In genomic region chr10:77552162-77552561, GRCm38 (mm10) we compare ENCODE assay signal across 30 mouse cellular contexts. TPM values are rescaled to one million over a fixed set of nuclear protein-coding genes. Genes with fewer than 3 reads are reported as not detected.
"Had no signal": no experiment of that assay in that cellular context is flagged by ENCODE, and none has a peak within 500 bp of the region (broad histone marks: within the 10 kb centered on the region; RNA-seq: fewer than 3 reads in every experiment).

No protein-coding gene starts in this region.

- H3K9me3 ChIP-seq: heart, embryonic 13.5 days; heart, embryonic 15.5 days; hindbrain, embryonic 13.5 days; hindbrain, embryonic 15.5 days; limb, embryonic 13.5 days; limb, embryonic 15.5 days; liver, embryonic 12.5 days had no signal

- H3K27me3 ChIP-seq: heart, embryonic 13.5 days; heart, embryonic 15.5 days; hindbrain, embryonic 13.5 days; hindbrain, embryonic 15.5 days; limb, embryonic 13.5 days; limb, embryonic 15.5 days; liver, embryonic 12.5 days had no signal

- ATAC-seq: forebrain, postnatal 0 days; hindbrain, postnatal 0 days; intestine, embryonic 16.5 days; liver, embryonic 12.5 days had no signal

- H3K36me3 ChIP-seq: heart, embryonic 13.5 days; heart, embryonic 15.5 days; hindbrain, embryonic 13.5 days; hindbrain, embryonic 15.5 days; limb, embryonic 13.5 days; limb, embryonic 15.5 days had no signal

- H3K27ac ChIP-seq: heart, adult 2 months; heart, embryonic 13.5 days; heart, embryonic 15.5 days; hindbrain, embryonic 13.5 days; hindbrain, embryonic 15.5 days; hindbrain, postnatal 0 days; kidney, postnatal 0 days; limb, embryonic 13.5 days; limb, embryonic 15.5 days; liver, embryonic 12.5 days; liver, embryonic 14.5 days had no signal

- H3K4me2 ChIP-seq: heart, embryonic 11.5 days; heart, embryonic 13.5 days; heart, embryonic 15.5 days; hindbrain, embryonic 13.5 days; hindbrain, embryonic 15.5 days; limb, embryonic 13.5 days; limb, embryonic 15.5 days; liver, embryonic 12.5 days had no signal

- H3K4me1 ChIP-seq: hindbrain, embryonic 13.5 days; hindbrain, embryonic 15.5 days; limb, embryonic 13.5 days; limb, embryonic 15.5 days; liver, embryonic 12.5 days had no signal

- H3K9ac ChIP-seq: forebrain, postnatal 0 days; heart, embryonic 13.5 days; heart, embryonic 15.5 days; hindbrain, embryonic 13.5 days; hindbrain, embryonic 15.5 days; limb, embryonic 13.5 days; limb, embryonic 15.5 days; liver, embryonic 12.5 days; liver, embryonic 14.5 days had no signal

- DNase-seq: forebrain, postnatal 0 days; gastrocnemius, postnatal 14 days; gastrocnemius, postnatal 36 days; heart, adult 11 months; heart, adult 2 months; heart, postnatal 14 days; heart, postnatal 36 days; layer of hippocampus, adult 9-11 months; layer of hippocampus, postnatal 36 days; left cerebral cortex, postnatal 4 days; lung, adult 18-20 months had no signal

- H3K4me3 ChIP-seq: heart, adult 2 months; heart, embryonic 13.5 days; heart, embryonic 15.5 days; hindbrain, embryonic 13.5 days; hindbrain, embryonic 15.5 days; limb, embryonic 13.5 days; limb, embryonic 15.5 days; liver, embryonic 12.5 days had no signal

RNA-seq across cellular contexts. Expression of gene Gm49325, which starts 53.8 kb away (rescaled TPM):
- total RNA-seq: forebrain, postnatal 0 days; hematopoietic stem cell, adult 5-6 weeks; hindbrain, postnatal 0 days; liver, adult 2 months had no signal
- polyA plus RNA-seq: gonadal fat pad, adult 2 months; heart, adult 2 months; heart, embryonic 11.5 days; heart, embryonic 13.5 days; hindbrain, embryonic 11.5 days; intestine, embryonic 16.5 days; large intestine, adult 2 months; limb, embryonic 11.5 days; liver, adult 2 months; liver, embryonic 16.5 days had no signal
